Mouse (Mus musculus) spleen, postnatal 10 days (tissue): ENCODE measurements at regions not wholly inside any gene's neighbourhood (a gene's known extent, or its start where the extent isn't known, plus 50 kb on each side); places are given as distances from the start of the nearest gene placed in this dataset.

Experiments used
- DNase-seq, 2 experiments: peaks; one replicate each; pipeline ENCODE4 v3.0.0; 2021 to 2022; ENCODE audit warnings: low spot score in 2 of 2

GRCm38 (mm10) chr12:93549900-93550299, 1700.9 kb upstream of the Sel1l start:
- DNase-seq = no peak

GRCm38 (mm10) chr12:93523465-93523864, 1674.5 kb upstream of the Sel1l start:
- DNase-seq = no peak

- no peak for DNase-seq
Measured at GRCm38 (mm10) chr12:93486381-93486780, 1637.4 kb upstream of the Sel1l start.

- no peak for DNase-seq
Measured at GRCm38 (mm10) chr12:93462106-93462505, 1613.1 kb upstream of the Sel1l start.

- no peak for DNase-seq
Measured at GRCm38 (mm10) chr12:93449436-93449835, 1600.5 kb upstream of the Sel1l start.

- no peak for DNase-seq
Measured at GRCm38 (mm10) chr12:93429218-93429617, 1580.3 kb upstream of the Sel1l start.

- no peak for DNase-seq
Measured at GRCm38 (mm10) chr12:93427988-93428387, 1579.0 kb upstream of the Sel1l start.

- no peak for DNase-seq
Measured at GRCm38 (mm10) chr12:93416381-93416780, 1567.4 kb upstream of the Sel1l start.

GRCm38 (mm10) chr12:93415791-93416190, 1566.8 kb upstream of the Sel1l start:
- no peak for DNase-seq

GRCm38 (mm10) chr12:93385578-93385977, 1536.6 kb upstream of the Sel1l start:
- no peak for DNase-seq

- DNase-seq = no peak
Measured at GRCm38 (mm10) chr12:93342933-93343332, 1494.0 kb upstream of the Sel1l start.

- DNase-seq = no peak
Measured at GRCm38 (mm10) chr12:93342525-93342924, 1493.6 kb upstream of the Sel1l start.

- DNase-seq = no peak
Measured at GRCm38 (mm10) chr12:93335520-93335919, 1486.6 kb upstream of the Sel1l start.

GRCm38 (mm10) chr12:93312214-93312613, 1463.3 kb upstream of the Sel1l start:
- DNase-seq = no peak

- DNase-seq = no peak
Measured at GRCm38 (mm10) chr12:93281816-93282215, 1432.9 kb upstream of the Sel1l start.

GRCm38 (mm10) chr12:93273652-93274051, 1424.7 kb upstream of the Sel1l start:
- no peak for DNase-seq

- no peak for DNase-seq
Measured at GRCm38 (mm10) chr12:93230237-93230636, 1381.3 kb upstream of the Sel1l start.

GRCm38 (mm10) chr12:93226826-93227225, 1377.9 kb upstream of the Sel1l start:
- DNase-seq = no peak

GRCm38 (mm10) chr12:93221179-93221922, 1372.4 kb upstream of the Sel1l start:
- DNase-seq = no peak

- no peak for DNase-seq
Measured at GRCm38 (mm10) chr12:93207596-93207995, 1358.6 kb upstream of the Sel1l start.

- DNase-seq = no peak
Measured at GRCm38 (mm10) chr12:93188940-93189339, 1340.0 kb upstream of the Sel1l start.

GRCm38 (mm10) chr12:93173744-93174143, 1324.8 kb upstream of the Sel1l start:
- no peak for DNase-seq

- no peak for DNase-seq
Measured at GRCm38 (mm10) chr12:93160252-93160651, 1311.3 kb upstream of the Sel1l start.
